Comparison of ENCODE assay signal across 20 mouse cellular contexts in the genomic region with DNA sequence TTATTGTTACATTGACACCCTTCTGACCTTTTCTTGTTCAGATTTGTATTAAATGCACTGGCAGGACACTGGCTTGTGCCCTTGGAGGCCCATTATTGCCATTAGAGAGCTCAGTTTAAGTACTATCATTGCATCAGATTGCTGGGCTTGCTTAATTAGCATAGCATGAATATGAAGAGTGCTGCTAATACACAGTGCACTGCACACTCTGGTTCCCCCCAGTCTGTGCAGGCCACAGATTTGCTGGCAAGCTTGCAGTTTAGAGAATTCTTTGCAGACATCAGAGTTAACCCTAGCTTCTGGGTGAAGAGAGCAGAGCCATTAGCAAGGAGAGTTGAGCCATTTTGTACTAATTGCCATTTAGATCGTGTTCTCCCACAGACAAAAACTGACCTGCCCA.
DNase-seq lines count a peak whose midpoint lies in the region; ATAC-seq lines count a peak whose summit lies in the region.
"Had no signal": no experiment of that assay in that cellular context is flagged by ENCODE, and none has a peak within 500 bp of the region (broad histone marks: within the 10 kb centered on the region; RNA-seq: fewer than 3 reads in every experiment).

No protein-coding gene starts in this region.

- peaks cover 3% of the 10 kb centered on the region; the same call in 1 of the 2 replicates for H3K4me1 ChIP-seq in forebrain, embryonic 16.5 days (replicated peaks; ENCODE audit: control insufficient read depth, insufficient read depth, low read length)
- 0 out of 2 replicates have a peak, but pooled peaks cover 3% of the 10 kb centered on the region for H3K4me1 ChIP-seq in midbrain, embryonic 13.5 days (replicated peaks)

- ATAC-seq in forebrain, embryonic 16.5 days = peak; percentile 94
- peak; percentile 86 for ATAC-seq in midbrain, embryonic 13.5 days
- ATAC-seq: intestine, postnatal 0 days had no signal

- H3K36me3 ChIP-seq in forebrain, embryonic 16.5 days (ENCODE audit: control insufficient read depth, insufficient read depth) = no peaks in the 10 kb centered on the region
- H3K36me3 ChIP-seq in midbrain, embryonic 13.5 days = no peaks in the 10 kb centered on the region

- H3K9ac ChIP-seq in forebrain, embryonic 16.5 days (replicated peaks; ENCODE audit: low read depth, low read length) = no peak overlapping the region
- H3K9ac ChIP-seq in midbrain, embryonic 13.5 days (replicated peaks) = no peak overlapping the region
- H3K9ac ChIP-seq: lung, embryonic 14.5 days had no signal

- no peak overlapping the region for H3K4me2 ChIP-seq in forebrain, embryonic 16.5 days (ENCODE audit: low read length)
- H3K4me2 ChIP-seq in midbrain, embryonic 13.5 days (replicated peaks) = no peak overlapping the region
- H3K4me2 ChIP-seq: heart, embryonic 11.5 days; liver, embryonic 11.5 days; lung, embryonic 14.5 days had no signal

- H3K27ac ChIP-seq in forebrain, embryonic 16.5 days (ENCODE audit: low read length) = no peak overlapping the region
- no peak overlapping the region for H3K27ac ChIP-seq in midbrain, embryonic 13.5 days
- H3K27ac ChIP-seq: gastrocnemius, adult 2 months had no signal

- H3K27me3 ChIP-seq in forebrain, embryonic 16.5 days (replicated peaks; ENCODE audit: control insufficient read depth, insufficient read depth, low read length) = no peaks in the 10 kb centered on the region
- H3K27me3 ChIP-seq in midbrain, embryonic 13.5 days = no peaks in the 10 kb centered on the region

- H3K9me3 ChIP-seq in forebrain, embryonic 16.5 days (ENCODE audit: control insufficient read depth, low read length) = no peaks in the 10 kb centered on the region
- H3K9me3 ChIP-seq in midbrain, embryonic 13.5 days = no peaks in the 10 kb centered on the region

- DNase-seq in embryo, embryonic 10.5 days (ENCODE audit: low spot score) = peak; percentile 2
- no peak for DNase-seq in embryo, embryonic 10 days (ENCODE audit: low spot score)
- peak; percentile 20 for DNase-seq in ES-CJ7 (ENCODE audit: low read depth, low spot score)
- DNase-seq in gastrocnemius, postnatal 14 days = no peak
- DNase-seq in thymus, postnatal 10 days (ENCODE audit: low spot score in 2 of 2) = no peak
- no peak for DNase-seq in frontal cortex, postnatal 14 days (ENCODE audit: low spot score in 2 of 2)
- DNase-seq: adrenal gland, postnatal 36 days; cerebellum, postnatal 10 days; gastrocnemius, adult 2 months; heart, postnatal 36 days; kidney, postnatal 25 days; left cerebral cortex, postnatal 4 days; lung, embryonic 14.5 days; thymus, adult 2 months had no signal

- no peak overlapping the region for H3K4me3 ChIP-seq in forebrain, embryonic 16.5 days (replicated peaks; ENCODE audit: low read length)
- no peak overlapping the region for H3K4me3 ChIP-seq in midbrain, embryonic 13.5 days (replicated peaks)
- H3K4me3 ChIP-seq: gastrocnemius, adult 2 months; myocyte had no signal

- WGBS in forebrain, embryonic 16.5 days = 8% methylated on average over 1 of the region's 1 CpGs
- WGBS in midbrain, embryonic 13.5 days = 43% methylated on average over 1 of the region's 1 CpGs

- intact Hi-C loops in gastrocnemius, postnatal 14 days (cut with DNase I; ENCODE audit: low total_unique reads) = no loop called here

Comparison
In these comparisons a context has a peak if more than half of its experiments do, and no peak if none do; other contexts are left out.
1. DNase-seq: peak in embryo, embryonic 10.5 days (single experiment) and ES-CJ7 (single experiment); none in embryo, embryonic 10 days (single experiment), gastrocnemius, postnatal 14 days (single experiment), thymus, postnatal 10 days (0 of 2) and frontal cortex, postnatal 14 days (0 of 2).